Mouse (Mus musculus) brain, embryonic 14.5 days (tissue): ENCODE results near the gene Gm10203. TPM values are rescaled to one million over a fixed set of nuclear protein-coding genes. Genes with fewer than 3 reads are reported as not detected.
"Not testable (repeated sequence)": the region's sequence is repeated elsewhere in the genome, so short reads cannot be mapped to it uniquely, and the experiment has no call there.

ENCODE experiments used
- DNase-seq: peaks from one replicate; pipeline ENCODE4 v3.0.0-alpha.2; 2011; ENCODE audit warnings: low read depth
- CTCF ChIP-seq: fragments of 200-500 bp; IDR thresholded peaks from 2 replicates; pipeline ENCODE4 v1.5.1; 2012; ENCODE audit warnings: inconsistent platforms, mild to moderate bottlenecking, moderate library complexity, borderline replicate concordance; ENCODE audit not compliant: insufficient read depth, insufficient read length; ENCODE audit errors: extremely low read depth
- POLR2A ChIP-seq: fragments of 200-500 bp; IDR thresholded peaks from 2 replicates; pipeline ENCODE4 v1.6.1; 2012; ENCODE audit warnings: mild to moderate bottlenecking, inconsistent platforms, borderline replicate concordance; ENCODE audit not compliant: poor library complexity, insufficient read depth, insufficient read length, severe bottlenecking; ENCODE audit errors: extremely low read depth
- polyA plus RNA-seq: library from polyadenylated mRNA; depleted of rRNA; stranded (reverse); fragments of >200 nt; gene quantifications from 2 replicates; pipeline ENCODE4 v1.2.3, GENCODE M21; 2012; rRNA removed

The Gm10203 gene
- polyA plus RNA-seq, 1 experiment: not detected

DNA sequence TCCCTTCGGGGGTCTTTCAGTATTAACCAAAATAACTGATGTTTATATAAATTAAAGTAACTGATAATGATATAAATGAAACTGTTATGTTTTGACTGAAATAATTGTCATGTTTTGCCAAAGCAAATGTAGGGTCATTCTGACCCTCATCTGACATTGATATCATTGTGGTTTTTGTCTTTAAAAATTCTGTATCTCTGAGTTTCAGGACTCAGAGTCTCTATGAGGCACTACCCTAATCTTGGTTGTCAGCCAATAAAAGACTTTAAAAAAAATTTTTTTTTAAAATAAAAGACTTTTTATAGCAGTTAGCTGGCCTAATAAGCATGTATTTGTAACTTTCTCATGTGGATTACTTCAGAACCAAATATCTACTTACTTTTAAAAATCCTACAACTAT lies 37.7 kb downstream of the Gm10203 start:
- DNase-seq: no peak
- TF ChIP-seq POLR2A: no peak
- no peak for TF ChIP-seq CTCF

DNA sequence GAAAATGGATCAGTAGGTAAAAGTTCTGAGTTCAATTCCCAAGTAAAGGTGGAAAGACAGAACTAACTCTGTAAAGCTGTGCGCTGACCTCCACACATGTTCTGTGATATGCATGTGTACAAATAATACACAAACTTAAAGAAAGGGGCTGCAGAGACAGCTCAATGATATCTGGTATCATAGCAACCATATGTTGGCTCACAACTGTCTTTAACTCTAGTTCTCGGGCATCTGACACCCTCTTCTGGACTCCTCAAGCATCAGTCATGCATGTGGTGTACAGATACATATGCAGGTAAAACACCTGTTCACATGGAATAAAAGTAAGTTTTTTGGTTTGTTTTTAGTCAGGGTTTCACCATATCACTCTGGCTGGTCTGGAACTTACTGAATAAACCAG lies 38.5 kb downstream of the Gm10203 start:
- DNase-seq: no peak
- TF ChIP-seq POLR2A (no peak), CTCF (no peak)

DNA sequence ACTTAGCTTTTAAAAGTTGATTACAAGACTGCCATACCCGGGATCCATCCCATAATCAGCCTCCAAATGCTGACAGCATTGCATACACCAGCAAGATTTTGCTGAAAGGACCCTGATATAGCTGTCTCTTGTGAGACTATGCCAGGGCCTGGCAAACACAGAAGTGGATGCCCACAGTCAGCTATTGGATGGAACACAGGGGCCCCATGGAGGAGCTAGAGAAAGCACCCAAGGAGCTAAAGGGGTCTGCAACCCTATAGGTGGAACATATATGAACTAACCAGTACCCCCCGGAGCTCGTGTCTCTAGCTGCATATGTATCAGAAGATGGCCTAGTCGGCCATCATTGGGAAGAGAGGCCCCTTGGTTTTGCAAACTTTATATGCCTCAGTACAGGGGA lies 40.0 kb downstream of the Gm10203 start:
- DNase-seq: not testable (repeated sequence)

DNA sequence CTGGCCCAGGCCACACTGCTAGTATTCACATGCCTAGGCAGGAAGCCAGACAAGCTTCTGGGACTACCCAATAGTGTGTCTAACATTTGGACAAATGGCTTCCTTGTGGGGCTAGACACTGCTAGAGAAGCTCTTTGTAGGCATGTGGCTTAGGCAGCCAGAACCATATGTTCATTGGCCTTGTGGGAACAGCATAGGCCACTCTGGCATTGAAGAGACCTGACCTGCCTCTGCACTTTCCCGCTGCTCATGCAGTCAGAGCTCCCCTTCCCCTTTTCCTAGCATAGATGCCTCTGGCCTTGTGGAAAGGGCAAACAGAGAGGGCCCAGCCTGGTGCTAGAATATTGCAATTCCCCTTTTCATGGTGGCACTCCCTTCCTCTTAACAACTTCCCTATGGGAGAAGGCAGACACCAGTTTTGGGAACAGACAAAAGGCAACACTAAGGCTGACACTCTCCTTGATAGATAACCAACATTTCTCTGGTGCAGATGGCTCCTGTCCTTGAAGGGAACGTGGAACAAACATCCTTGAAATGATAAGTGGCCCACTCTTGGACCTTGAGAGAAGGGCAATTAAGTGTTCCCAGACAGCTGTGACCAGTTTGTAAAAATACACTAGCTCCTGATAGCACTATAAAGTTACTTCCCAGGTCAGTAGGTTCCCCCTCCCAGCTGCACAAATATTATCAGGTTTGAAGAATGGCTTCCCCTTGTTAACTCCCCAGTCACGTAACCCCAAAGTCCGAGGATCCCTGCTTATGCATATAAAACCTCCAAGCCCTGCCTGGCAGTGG lies 44.1 kb downstream of the Gm10203 start:
- DNase-seq: peak; percentile 9

DNA sequence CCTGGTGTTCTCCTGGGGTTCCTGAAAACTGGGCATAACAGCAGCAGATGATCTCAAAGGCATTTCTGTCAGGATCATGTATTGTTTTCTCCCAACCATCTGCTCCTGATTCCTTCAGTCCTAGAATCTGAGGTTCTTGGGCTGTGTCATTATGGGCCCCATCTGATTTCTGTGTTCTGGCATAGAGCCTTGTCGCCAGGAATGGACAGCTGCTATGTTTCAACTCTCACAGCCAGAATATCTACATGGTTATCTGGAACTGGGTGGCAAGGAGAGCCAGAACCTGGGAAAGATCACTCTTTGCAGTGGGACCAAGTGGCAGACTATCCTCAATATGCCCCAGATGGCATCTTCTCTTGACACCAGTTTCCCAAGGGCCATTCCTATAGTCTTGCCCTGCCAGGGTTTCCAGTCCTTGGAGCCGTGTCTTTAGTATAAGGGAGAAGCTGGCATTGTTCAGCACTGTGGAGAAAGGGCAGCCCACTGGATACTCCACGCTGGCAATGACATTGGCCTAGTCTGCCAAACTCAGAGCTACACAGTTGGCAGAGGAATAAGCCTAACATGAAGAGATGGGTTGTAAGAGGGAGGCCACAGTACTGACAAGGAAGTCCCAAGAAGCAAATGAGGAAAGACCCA lies 45.1 kb downstream of the Gm10203 start:
- no peak for TF ChIP-seq CTCF
- no peak for TF ChIP-seq POLR2A
- DNase-seq: no peak

More for the DNA sequence above, 44.1 kb downstream of the Gm10203 start:
- TF ChIP-seq POLR2A (no peak), CTCF (no peak)

DNA sequence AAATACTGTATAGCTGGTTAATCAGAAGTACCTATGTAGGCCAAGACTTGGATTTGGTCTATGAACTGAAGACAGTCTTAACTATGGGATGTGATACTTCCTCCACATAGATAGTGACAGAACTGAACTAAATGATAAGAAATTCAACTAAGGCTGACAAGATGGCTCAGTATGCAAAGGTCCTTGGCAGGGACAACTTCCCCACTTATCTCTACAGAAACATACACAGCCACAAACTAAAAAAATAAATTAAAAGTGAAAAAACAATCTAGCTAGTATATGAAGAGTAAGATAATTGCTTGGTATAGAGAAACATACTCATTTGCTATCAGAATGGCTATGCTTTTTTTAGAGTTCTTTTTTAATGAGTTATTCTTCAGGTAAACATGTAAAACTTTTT lies 49.1 kb downstream of the Gm10203 start:
- TF ChIP-seq POLR2A (no peak), CTCF (no peak)
- no peak for DNase-seq

Other genes with a start within 250 kb of the Gm10203 start
- 24.6 and 26.0 TPM in 2 replicates for gene Caprin2, start 233.9 kb upstream of the Gm10203 start, polyA plus RNA-seq
- 37.6 and 43.8 TPM in 2 replicates for gene Sinhcaf, start 183.7 kb upstream of the Gm10203 start, polyA plus RNA-seq
- 10.3 and 16.6 TPM in 2 replicates for gene Dennd5b, start 28.5 kb upstream of the Gm10203 start, polyA plus RNA-seq
- gene Etfbkmt, start 9.7 kb downstream of the Gm10203 start, polyA plus RNA-seq: 5.3 and 6.4 TPM in 2 replicates
- 65.0 and 88.5 TPM in 2 replicates for gene Amn1, start 58.5 kb downstream of the Gm10203 start, polyA plus RNA-seq
- 8.1 and 11.3 TPM in 2 replicates for gene Resf1, start 179.2 kb downstream of the Gm10203 start, polyA plus RNA-seq